Mouse (Mus musculus) midbrain, postnatal 0 days (tissue): Measurements from ENCODE around the gene Gm21258. TPM values are rescaled to one million over a fixed set of nuclear protein-coding genes. Genes with fewer than 3 reads are reported as not detected.
"Not testable (repeated sequence)": the region's sequence is repeated elsewhere in the genome, so short reads cannot be mapped to it uniquely, and the experiment has no call there.

ENCODE experiments used
- ATAC-seq: fragments of 200-750 bp; cut with Nextera tagmentation; 2 replicates; pipeline ENCODE4 v1.8.0; 2017; ENCODE audit warnings: moderate number of reproducible peaks, mild to moderate bottlenecking, moderate TSS enrichment, moderate library complexity; ENCODE audit not compliant: low FRiP score
- DNase-seq: peaks from one replicate; pipeline ENCODE4 v3.0.0-alpha.2; 2015; ENCODE audit warnings: low spot score
- H3K27ac ChIP-seq: fragments of 300-500 bp; sonication (generic); 2 replicates; pipeline ENCODE4 v1.5.1; 2014; ENCODE audit warnings: low read depth, mild to moderate bottlenecking, low read length, mixed read lengths
- H3K27me3 ChIP-seq: fragments of 300-500 bp; sonication (generic); 2 replicates; pipeline ENCODE4 v1.6.1; 2014; ENCODE audit warnings: low read length, control low read depth, mixed read lengths; ENCODE audit not compliant: insufficient read depth
- H3K36me3 ChIP-seq: fragments of 300-500 bp; sonication (generic); 2 replicates; pipeline ENCODE4 v1.6.1; 2014; ENCODE audit warnings: low read length, control low read depth, mixed read lengths; ENCODE audit not compliant: insufficient read depth
- H3K4me1 ChIP-seq: fragments of 300-500 bp; sonication (generic); 2 replicates; pipeline ENCODE4 v1.6.1; 2014; ENCODE audit warnings: mild to moderate bottlenecking, control low read depth, antibody characterized with exemption, low read length, mixed read lengths; ENCODE audit not compliant: insufficient read depth
- H3K4me2 ChIP-seq: fragments of 300-500 bp; sonication (generic); 2 replicates; pipeline ENCODE4 v1.6.1; 2014; ENCODE audit warnings: low read depth, mild to moderate bottlenecking, low read length, mixed read lengths; ENCODE audit not compliant: poor library complexity, severe bottlenecking
- H3K4me3 ChIP-seq: fragments of 300-500 bp; sonication (generic); 2 replicates; pipeline ENCODE4 v1.5.1; 2014; ENCODE audit warnings: low read depth, mild to moderate bottlenecking, low read length, moderate library complexity
- H3K9ac ChIP-seq: fragments of 300-500 bp; sonication (generic); replicated peaks from 2 replicates; pipeline ENCODE4 v1.6.1; 2014; ENCODE audit warnings: mild to moderate bottlenecking, low read length, moderate library complexity, mixed read lengths; ENCODE audit not compliant: poor library complexity, severe bottlenecking
- H3K9me3 ChIP-seq: fragments of 300-500 bp; sonication (generic); 2 replicates; pipeline ENCODE4 v1.6.1; 2016; ENCODE audit warnings: low read length, control low read depth
- WGBS: fragments of 180-500 bp; shearing (Covaris S2); extraction: QIAGEN DNeasy Blood & Tissue Kit; methylation state at CpG from one replicate; pipeline ENCODE4 v1.1.7; 2014; 5-methylcytosine and 5-hydroxymethylcytosine counted together
- polyA plus RNA-seq: library from polyadenylated mRNA; unstranded; fragments of >200 nt; fragmentation: Nextera tagmentation; extraction: Ambion mirVana; gene quantifications from 2 replicates; pipeline ENCODE4 v1.2.1, GENCODE M21; 2015
- total RNA-seq: library from RNA; depleted of rRNA; stranded (reverse); fragments of >200 nt; gene quantifications from 2 replicates; pipeline ENCODE4 v1.2.3, GENCODE M21; 2014; rRNA removed

Gene Gm21258
- total RNA-seq (not detected in 2 replicates), polyA plus RNA-seq (not detected in 2 replicates)

DNA sequence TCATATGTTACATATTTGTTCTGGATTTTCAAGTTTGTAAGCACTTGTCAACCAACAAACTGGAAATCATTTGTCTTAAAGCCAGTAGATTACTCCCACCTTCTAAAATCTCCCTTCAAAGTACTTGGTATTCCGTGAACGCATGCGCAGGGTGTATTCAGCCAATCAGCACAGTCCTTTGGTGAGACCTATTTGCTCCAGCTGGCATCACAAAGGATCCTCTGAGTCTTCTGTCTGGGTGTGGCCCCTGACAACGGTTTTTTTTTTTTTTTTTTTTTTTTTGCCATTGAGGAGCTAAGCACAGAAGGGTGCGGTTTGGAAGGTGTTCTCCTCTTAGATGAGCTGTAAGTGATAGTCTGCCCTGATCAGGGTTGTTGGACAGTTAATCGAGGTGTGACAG, at the start of gene Gm21258:
Gene Gm21258, plus strand, starts transcription at position 301 of the 400 bp plus-strand sequence.
- H3K9ac ChIP-seq, H3K27ac ChIP-seq, ATAC-seq, H3K9me3 ChIP-seq, H3K4me3 ChIP-seq, H3K4me2 ChIP-seq, H3K27me3 ChIP-seq, DNase-seq, H3K4me1 ChIP-seq, H3K36me3 ChIP-seq: not testable (repeated sequence)
- WGBS, result no CpG with 5 or more reads among the region's 6 CpGs
